Mouse (Mus musculus) kidney, adult 9 months (tissue): ENCODE data around the gene Kmt2a.
A peak's percentile ranks its signal among the peaks of the same experiment; 100 is the strongest.

Source experiments
- DNase-seq: peaks from one replicate; pipeline ENCODE4 v3.0.0; 2022

The Kmt2a gene

DNA sequence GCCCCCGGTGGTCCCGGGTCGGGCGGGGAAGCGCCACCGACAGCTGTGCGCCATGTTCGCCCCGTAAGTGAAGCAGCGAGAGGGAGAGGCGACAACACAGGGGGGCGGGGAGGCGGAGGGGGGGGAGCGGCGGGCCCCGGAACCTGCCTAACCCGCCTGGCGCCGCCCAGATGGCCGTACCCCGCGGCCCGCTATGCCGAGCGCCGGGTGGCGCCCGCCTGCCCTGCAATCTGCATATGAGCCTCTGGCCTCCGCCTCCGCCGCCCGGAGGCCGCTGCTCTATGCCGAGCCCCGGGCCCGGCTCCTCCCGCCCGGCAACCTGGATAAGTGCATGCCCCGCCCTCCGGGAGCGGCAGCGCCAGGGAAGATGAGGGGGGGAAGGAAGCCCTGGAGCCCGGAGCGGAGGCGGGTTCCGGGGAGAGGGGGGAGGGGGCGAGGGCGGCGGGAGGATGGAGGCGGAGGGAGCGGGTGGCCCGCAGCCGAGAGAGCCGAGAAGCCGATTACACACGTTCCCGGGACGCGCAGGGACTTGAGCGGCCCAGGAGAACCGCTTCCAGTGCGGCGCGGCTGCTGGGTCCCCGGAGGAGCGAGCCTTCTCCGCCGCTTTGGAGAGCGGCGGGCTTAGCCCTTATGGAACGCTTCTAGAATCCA, at the start of gene Kmt2a:
TSS of gene Kmt2a (minus strand) at position 76 of the 651 bp plus-strand sequence.
- peak; percentile 98 for DNase-seq

GRCm38 (mm10) chr9:44921543-44921942, 40.4 kb upstream of the Kmt2a start:
- no peak for DNase-seq

DNA sequence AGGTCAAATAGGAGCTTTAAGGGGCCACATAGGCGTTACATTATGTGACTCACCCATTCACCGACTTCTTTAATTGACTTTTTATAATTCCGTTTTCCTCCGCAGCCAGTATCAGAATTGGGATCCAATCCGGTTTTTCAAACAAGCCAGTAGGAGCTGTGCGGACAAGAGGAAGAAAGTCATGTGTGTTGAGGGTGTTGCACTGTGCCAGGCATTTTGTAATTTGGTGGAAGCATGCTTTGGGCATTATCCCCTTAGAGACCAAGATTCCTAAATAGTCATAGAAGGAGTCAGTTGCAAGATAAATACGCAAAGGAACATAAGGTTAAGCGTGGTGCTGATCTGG, 40.0 kb upstream of the Kmt2a start:
- no peak for DNase-seq

GRCm38 (mm10) chr9:44920374-44921122, 39.5 kb upstream of the Kmt2a start, which contains the start of gene Atp5l:
Gene Atp5l, minus strand, starts transcription at chr9:44920742.
- peak; percentile 94 for DNase-seq

GRCm38 (mm10) chr9:44919606-44920005, 38.5 kb upstream of the Kmt2a start:
- DNase-seq: no peak

- DNase-seq: peak; percentile 53
These were observed 35.1 kb upstream of the Kmt2a start for GRCm38 (mm10) chr9:44916196-44916595.

GRCm38 (mm10) chr9:44914706-44915105, 33.6 kb upstream of the Kmt2a start:
- no peak for DNase-seq

DNA sequence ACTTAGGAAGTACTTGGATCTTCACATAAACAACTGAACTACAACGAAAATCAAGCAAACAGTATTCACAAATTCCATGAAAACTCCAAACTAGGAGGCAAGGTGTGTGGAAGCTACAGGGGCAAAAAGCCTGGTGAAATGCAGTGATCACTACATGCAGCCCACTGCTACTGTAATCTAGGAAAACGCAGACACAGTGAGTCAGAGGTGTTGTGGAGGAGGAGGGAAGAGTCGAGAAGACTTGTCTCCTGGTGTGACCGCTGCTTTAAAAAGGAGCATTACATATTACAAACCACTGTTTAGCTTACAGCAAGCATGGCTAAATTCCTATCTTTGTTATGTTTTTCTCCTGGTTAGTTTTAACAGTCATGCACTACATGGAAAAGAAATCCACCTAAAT, 30.3 kb upstream of the Kmt2a start:
- DNase-seq: no peak

DNA sequence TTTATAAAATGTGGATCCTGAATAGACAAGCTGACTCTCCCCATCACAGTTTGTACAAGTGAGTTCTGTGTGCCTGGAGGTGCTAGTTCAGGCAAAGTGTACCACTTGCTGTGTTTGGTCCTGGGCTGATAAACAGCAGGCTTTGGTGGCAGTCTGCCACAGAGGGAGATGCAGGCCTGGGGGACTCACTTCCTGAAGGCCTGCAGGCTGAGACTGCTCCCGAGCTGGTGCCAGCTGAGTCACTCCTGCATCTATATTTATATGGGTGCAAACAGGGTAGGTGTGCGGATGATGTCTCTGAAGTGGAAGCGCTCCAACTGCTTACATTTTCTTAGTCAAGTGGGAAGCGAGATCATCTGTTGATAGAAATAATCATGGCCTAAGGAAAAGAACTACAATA, 24.5 kb upstream of the Kmt2a start:
- DNase-seq: no peak

GRCm38 (mm10) chr9:44904964-44905363, 23.9 kb upstream of the Kmt2a start:
- no peak for DNase-seq

GRCm38 (mm10) chr9:44903856-44904255, 22.8 kb upstream of the Kmt2a start:
- no peak for DNase-seq

- DNase-seq: peak; percentile 38
These were observed 19.3 kb upstream of the Kmt2a start for GRCm38 (mm10) chr9:44900402-44900801.

GRCm38 (mm10) chr9:44899716-44900115, 18.6 kb upstream of the Kmt2a start:
- peak; percentile 69 for DNase-seq

DNA sequence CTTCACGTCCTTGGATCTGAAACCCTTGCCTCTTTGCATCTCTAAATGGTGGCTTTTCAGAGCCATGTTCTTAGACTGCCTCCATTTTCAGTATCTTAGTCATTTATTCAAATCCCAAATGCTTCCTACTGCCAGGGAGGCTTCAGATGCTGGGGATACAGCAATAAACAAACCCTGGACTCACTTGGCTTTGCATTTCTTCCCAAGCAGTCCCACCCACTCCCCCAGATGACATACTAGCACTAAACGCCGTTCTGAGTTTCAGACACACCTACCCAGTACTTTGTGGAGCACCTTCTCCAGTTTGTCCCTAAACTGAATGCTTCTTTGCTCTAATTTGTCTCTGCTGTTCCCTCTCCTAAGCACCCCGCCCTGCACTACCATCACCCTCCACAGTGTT, 15.9 kb upstream of the Kmt2a start:
- no peak for DNase-seq

DNA sequence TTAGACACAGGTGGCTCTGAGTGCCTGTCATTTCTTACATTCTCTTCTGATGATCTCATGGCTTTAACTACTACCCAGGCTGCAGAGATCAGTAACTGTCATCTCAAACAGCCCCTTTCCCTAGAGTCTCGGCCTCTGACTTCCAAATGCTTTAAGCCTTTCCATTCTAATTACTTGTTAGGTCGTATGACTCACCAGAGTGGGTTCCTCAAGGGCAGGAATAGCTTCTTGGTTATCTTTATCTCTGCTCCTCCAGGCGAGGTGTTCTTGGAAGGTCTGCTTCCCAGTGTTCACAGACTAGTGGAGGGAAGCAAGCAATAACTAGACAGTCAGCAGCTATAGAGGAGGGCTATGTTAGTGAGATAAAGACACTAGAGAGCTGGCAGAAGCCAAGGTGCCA, 11.6 kb upstream of the Kmt2a start:
- DNase-seq: no peak

DNA sequence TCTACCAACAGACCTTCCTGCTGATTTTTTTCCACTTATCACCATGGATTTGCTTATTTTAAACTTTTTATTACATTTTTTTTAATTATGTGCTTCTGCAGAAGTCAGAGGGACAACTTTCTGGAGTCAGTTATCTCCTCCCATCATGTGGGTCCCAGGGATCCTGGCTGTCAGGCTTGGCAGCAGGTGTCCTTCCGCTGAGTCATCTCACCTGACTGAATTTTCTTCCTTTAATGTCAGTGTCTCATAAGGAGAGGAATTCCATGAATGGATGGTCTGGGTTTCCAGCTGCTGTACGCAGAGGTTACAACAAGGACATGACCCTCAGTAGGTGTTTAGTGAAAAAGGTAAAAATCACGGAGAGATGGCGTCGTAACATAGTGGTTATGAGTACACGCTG, 10.1 kb upstream of the Kmt2a start:
- no peak for DNase-seq

- no peak for DNase-seq
These were observed 9.0 kb upstream of the Kmt2a start for GRCm38 (mm10) chr9:44890122-44890521.

DNA sequence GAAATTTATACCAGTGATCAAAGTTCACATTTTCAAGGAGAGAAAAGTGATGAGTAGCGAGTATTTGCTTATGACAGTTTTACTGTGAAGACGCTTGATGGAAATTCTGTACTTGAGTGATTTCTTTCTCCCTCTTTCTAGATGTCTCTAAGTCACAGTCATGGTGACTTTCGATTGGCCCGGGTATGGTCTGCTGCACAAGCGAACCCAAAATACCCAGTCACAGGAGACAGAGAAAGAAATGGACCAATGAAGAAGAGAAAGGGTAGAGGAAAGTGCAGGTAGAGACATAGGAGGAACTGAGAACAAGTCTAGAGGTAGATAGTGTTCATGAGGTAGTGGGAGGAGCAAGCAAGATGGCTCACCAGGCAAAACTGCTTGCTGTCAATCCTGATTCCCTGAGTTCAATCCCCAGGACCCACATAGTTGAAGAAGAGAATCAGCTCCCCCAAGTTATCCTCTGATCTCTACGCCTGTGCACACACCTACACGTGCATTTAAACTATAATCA, 7.1 kb upstream of the Kmt2a start:
- DNase-seq: no peak

DNA sequence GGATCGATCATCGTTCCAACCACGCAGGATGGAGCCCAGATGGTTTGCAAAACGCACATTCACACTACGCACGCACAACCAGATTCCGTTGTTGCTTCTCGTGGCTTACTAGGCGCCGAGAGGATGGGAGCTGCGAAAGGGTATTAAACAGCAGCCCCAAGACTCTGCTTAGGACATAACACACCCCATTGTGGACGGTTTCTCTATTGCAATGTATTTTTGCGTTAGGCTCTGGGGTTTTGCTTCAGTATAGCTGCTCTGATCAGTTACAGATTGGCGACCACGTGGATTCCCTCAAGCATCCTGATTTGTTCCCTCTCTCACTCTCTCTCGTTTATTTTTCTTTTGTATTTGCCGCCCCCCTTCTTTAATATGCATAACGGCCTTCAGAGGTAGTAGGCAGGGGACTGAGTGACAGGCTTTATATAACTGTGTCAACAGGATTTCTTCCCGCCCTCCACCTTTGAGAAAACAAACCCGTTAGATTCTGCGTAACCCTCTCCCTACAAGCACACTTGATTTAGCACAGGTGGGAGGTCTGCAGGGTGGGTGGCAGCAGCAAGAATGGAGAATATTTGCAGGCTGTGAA, 2.0 kb upstream of the Kmt2a start:
- no peak for DNase-seq

DNA sequence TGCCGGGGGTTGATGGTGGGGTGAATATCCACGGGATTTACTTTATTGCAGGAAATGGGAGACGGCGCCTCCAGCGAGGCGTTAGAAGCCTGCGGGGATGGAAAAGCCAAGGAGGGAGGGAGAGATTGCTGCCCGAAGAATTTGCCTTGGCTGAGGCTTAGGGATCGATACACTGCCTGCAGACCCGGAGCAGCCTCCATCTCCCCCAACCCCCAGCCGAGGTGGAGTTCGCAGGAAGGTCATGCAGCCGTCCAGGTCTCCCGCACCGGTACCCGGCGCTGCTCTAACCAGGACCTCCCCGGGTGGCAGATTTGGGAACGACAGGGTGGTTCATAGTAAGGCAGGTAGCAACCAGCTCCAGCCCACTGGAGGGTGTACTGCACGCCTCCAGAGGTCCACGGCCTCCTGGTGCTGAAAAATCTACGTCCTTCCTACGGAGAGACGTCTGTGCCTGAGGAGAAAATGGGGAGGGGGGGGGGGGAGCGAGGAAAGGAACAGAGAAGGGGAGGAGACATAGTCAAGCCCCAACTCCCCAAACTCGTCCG, 1.4 kb upstream of the Kmt2a start:
- DNase-seq: peak; percentile 53

- DNase-seq: peak; percentile 76
These were observed 892 bp upstream of the Kmt2a start for GRCm38 (mm10) chr9:44881941-44882435.

GRCm38 (mm10) chr9:44880309-44881081, 601 bp downstream of the Kmt2a start:
- peak; percentile 20 for DNase-seq
